Mouse (Mus musculus) megakaryocyte, adult 5-6 weeks (primary cell): ENCODE data around the gene Ace2. TPM values are rescaled to one million over a fixed set of nuclear protein-coding genes. Genes with fewer than 3 reads are reported as not detected.

Source experiments
- ATAC-seq: 2 replicates; pipeline ENCODE4 v1.8.0; 2016; ENCODE audit warnings: mild to moderate bottlenecking, inconsistent platforms; ENCODE audit not compliant: poor library complexity, severe bottlenecking
- total RNA-seq, 2 experiments: library from RNA; stranded (forward) in 1 of 2; stranded (reverse) in 1 of 2; fragments of 153-499, 151-499 nt in 1 of 2; fragments of 221-1000, 200-1000 nt in 1 of 2; gene quantifications; 2 replicates each; pipeline versions ENCODE4 v1.2.3 to v1.2.4; 2015 to 2017

Gene Ace2
- total RNA-seq, 2 experiments from 2014 or later: not detected

DNA sequence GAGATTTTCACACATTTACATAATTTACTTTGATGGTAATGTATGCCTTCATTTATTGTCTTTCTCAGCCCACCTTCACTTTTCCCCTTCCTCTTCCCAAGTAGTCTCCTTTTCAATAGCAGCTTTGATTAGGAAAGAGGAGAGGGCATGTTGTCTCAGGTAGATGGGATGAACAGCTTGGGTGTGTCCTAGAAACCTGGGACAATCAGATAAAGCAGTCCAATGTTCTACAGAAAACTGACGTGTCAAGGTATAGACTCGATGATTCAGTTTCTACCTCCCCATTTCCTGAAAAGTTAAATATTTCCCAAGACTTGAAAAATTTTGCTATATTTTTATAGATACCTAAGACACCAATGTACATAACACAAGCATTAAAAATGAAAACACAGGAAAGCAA, 39.7 kb downstream of the Ace2 start:
- no peak for ATAC-seq

- peak; percentile 82 for ATAC-seq
Observed at GRCm38 (mm10) chrX:164179746-164180145, 40.6 kb downstream of the Ace2 start.

DNA sequence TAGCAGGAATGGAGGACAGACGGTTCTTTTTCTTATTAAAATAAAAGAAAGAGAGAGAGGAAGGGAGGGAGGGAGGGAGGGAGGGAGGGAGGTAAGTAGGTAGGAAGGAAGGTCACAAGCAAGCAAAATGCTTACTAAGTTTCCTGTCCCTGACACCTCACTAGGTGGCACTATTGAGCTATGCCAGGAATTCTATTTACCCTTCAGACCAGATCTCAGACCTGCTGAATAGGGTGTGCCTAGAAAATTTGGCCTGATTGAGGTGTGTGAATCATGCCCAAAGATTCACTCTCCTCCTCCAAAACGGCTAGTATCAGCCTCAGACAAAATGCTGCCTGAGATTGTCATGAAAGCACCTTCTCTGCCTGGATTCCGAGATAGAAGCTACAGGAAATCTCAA, 44.7 kb downstream of the Ace2 start:
- peak; percentile 89 for ATAC-seq

DNA sequence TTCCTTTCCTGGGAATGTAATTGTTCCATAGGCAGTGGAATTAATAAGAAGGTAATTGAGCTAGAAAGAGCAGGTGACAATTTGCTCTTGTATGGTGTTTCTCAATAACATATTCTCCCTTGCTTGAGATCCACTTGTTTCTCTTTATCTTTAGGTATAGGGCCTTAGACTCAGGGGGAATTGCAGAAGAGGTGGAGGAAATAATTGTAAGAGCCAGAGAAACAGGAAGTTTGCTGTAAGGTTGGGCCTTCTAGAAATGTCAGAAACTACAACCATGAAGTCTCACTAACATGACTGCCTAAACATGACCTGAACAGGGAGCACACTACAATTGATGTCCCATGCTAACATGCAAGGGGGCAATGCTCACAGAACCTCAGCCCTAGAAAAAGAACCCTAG, 50.7 kb downstream of the Ace2 start:
- ATAC-seq: peak; percentile 72

DNA sequence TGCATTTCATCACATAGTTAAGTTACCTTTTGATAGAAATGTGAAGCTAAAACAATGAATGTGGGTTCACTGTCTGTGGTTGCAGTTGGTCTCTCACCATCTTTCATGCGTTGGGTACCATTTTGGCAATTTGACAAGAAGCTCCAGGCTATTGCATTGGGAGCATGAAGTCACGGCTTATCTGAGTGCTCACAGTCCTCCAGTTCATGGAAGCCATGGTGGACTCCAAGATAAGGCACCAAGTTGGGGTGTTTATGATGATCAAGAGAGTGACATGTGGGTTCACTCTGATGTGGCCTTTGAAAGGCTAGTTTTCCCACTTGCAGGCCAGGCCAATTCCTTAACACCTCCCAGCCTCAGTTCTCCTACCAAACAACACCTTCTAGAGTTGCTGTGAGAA, 58.5 kb downstream of the Ace2 start:
- ATAC-seq: no peak

DNA sequence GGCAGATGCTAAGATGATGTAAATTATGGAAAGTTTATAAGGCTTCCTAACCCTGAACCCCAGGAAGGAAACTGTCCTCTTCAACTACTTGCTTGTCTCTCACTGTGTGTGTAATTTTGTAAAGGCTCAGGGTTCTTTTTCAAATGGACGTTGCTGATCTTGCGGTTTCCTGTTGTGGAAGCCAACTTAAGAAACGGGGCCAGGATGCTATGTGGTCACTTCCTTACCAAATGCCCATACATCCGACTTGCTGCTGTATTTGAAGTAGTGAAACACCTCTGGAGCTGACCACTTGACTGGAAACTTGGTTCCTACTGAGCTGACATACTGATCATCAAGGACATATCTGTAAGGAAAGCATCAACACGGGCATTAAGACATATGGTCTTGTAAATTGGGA, 61.4 kb downstream of the Ace2 start:
- ATAC-seq: peak; percentile 96

DNA sequence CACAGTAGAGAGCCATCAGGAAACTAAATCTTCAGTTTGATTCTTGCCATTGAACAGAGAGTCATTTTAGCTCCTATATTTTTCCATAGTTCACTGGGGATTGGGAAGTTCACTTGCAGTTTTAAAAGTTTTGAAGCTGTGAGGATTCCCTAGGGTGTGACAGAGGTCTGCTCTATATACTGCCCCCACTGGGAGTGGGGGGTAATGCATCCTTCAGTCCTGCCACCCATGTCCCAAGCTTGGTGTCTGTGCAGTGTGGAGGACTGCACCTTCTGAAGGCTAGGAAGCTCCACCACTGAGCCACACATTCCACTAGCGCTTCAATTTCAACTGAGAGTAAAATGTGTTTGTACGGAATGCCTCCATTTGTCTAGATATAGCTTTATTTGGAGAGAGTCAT, 82.9 kb downstream of the Ace2 start:
- peak; percentile 88 for ATAC-seq

- no peak for ATAC-seq
Observed at GRCm38 (mm10) chrX:164233380-164233779, 94.2 kb downstream of the Ace2 start.

Other genes with a start within 250 kb of the Ace2 start
- gene Ap1s2, start 230.3 kb upstream of the Ace2 start, total RNA-seq (2015): 353 and 406 TPM in 2 replicates
- gene Ap1s2, start 230.3 kb upstream of the Ace2 start, total RNA-seq (2017): 207 and 221 TPM in 2 replicates
- gene Zrsr2, start 180.7 kb upstream of the Ace2 start, total RNA-seq (2015): 25.4 and 30.4 TPM in 2 replicates
- 22.5 and 37.1 TPM in 2 replicates for gene Zrsr2, start 180.7 kb upstream of the Ace2 start, total RNA-seq (2017)
- 0.66 and 1.5 TPM in 2 replicates for gene Car5b, start 111.3 kb upstream of the Ace2 start, total RNA-seq (2015)
- 0.15 and 0.81 TPM in 2 replicates for gene Car5b, start 111.3 kb upstream of the Ace2 start, total RNA-seq (2017)
- gene Siah1b, start 62.8 kb upstream of the Ace2 start, total RNA-seq (2015): 5.5 and 6.6 TPM in 2 replicates
- 5.7 and 6.9 TPM in 2 replicates for gene Siah1b, start 62.8 kb upstream of the Ace2 start, total RNA-seq (2017)
- gene Cltrn, start 50.5 kb upstream of the Ace2 start, total RNA-seq (2015): not detected in 2 replicates
- gene Cltrn, start 50.5 kb upstream of the Ace2 start, total RNA-seq (2017): not detected in 2 replicates
- 27.4 and 30.8 TPM in 2 replicates for gene Bmx, start 118.9 kb downstream of the Ace2 start, total RNA-seq (2015)
- gene Bmx, start 118.9 kb downstream of the Ace2 start, total RNA-seq (2017): 40.8 and 42.4 TPM in 2 replicates
- gene Pir, start 130.0 kb downstream of the Ace2 start, total RNA-seq (2015): 3.9 and 6.1 TPM in 2 replicates
- 1.7 and 2.8 TPM in 2 replicates for gene Pir, start 130.0 kb downstream of the Ace2 start, total RNA-seq (2017)
- gene Vegfd, start 234.0 kb downstream of the Ace2 start, total RNA-seq (2015): 0.16 TPM in 1 of 2 replicates, not detected in the other
- not detected in 2 replicates for gene Vegfd, start 234.0 kb downstream of the Ace2 start, total RNA-seq (2017)